Mouse (Mus musculus) thymus, adult 2 months (tissue): Measurements from ENCODE around the gene Phf19. TPM values are rescaled to one million over a fixed set of nuclear protein-coding genes. Genes with fewer than 3 reads are reported as not detected.
A peak's percentile ranks its signal among the peaks of the same experiment; 100 is the strongest.

Experiments
- DNase-seq: peaks from one replicate; pipeline ENCODE4 v3.0.0; 2021
- H3K27ac ChIP-seq: fragments of 200-500 bp; 2 replicates; pipeline ENCODE4 v1.5.1; 2012; ENCODE audit warnings: low read length, control low read depth; ENCODE audit not compliant: control insufficient read depth, insufficient read depth
- H3K27me3 ChIP-seq: fragments of 200-500 bp; 2 replicates; pipeline ENCODE4 v1.6.1; 2012; ENCODE audit warnings: mild to moderate bottlenecking, low read length, moderate library complexity, mixed read lengths; ENCODE audit not compliant: control insufficient read depth, insufficient read depth
- H3K36me3 ChIP-seq: fragments of 200-500 bp; 2 replicates; pipeline ENCODE4 v1.6.1; 2012; ENCODE audit warnings: mild to moderate bottlenecking, low read length, moderate library complexity; ENCODE audit not compliant: control insufficient read depth, insufficient read depth
- H3K4me1 ChIP-seq: fragments of 200-500 bp; replicated peaks from 2 replicates; pipeline ENCODE4 v1.6.1; 2012; ENCODE audit warnings: low read length; ENCODE audit not compliant: control insufficient read depth, insufficient read depth
- H3K4me3 ChIP-seq: fragments of 200-500 bp; 2 replicates; pipeline ENCODE4 v1.5.1; 2012; ENCODE audit warnings: mild to moderate bottlenecking, low read length, control low read depth, moderate library complexity; ENCODE audit not compliant: control insufficient read depth, insufficient read depth
- CTCF ChIP-seq: fragments of 200-500 bp; IDR thresholded peaks from 2 replicates; pipeline ENCODE4 v1.5.1; 2012; ENCODE audit warnings: mild to moderate bottlenecking, control low read depth, low read length, moderate library complexity, borderline replicate concordance; ENCODE audit not compliant: control insufficient read depth, poor library complexity, insufficient read depth; ENCODE audit errors: extremely low read depth
- POLR2A ChIP-seq: fragments of 200-500 bp; IDR thresholded peaks from 2 replicates; pipeline ENCODE4 v1.6.1; 2012; ENCODE audit warnings: mild to moderate bottlenecking, low read length, control low read depth, moderate library complexity; ENCODE audit not compliant: control insufficient read depth, poor library complexity, insufficient read depth; ENCODE audit errors: extremely low read depth
- WGBS: fragments of 180-500 bp; shearing (Covaris S2); methylation state at CpG from one replicate; pipeline ENCODE4 v1.1.7; 2018; 5-methylcytosine and 5-hydroxymethylcytosine counted together
- polyA plus RNA-seq: library from polyadenylated mRNA; depleted of rRNA; stranded (reverse); fragments of >200 nt; gene quantifications from 2 replicates; pipeline ENCODE4 v1.2.3, GENCODE M21; 2012; rRNA removed

The Phf19 gene
- 18.8 and 24.1 TPM in 2 replicates for polyA plus RNA-seq

DNA sequence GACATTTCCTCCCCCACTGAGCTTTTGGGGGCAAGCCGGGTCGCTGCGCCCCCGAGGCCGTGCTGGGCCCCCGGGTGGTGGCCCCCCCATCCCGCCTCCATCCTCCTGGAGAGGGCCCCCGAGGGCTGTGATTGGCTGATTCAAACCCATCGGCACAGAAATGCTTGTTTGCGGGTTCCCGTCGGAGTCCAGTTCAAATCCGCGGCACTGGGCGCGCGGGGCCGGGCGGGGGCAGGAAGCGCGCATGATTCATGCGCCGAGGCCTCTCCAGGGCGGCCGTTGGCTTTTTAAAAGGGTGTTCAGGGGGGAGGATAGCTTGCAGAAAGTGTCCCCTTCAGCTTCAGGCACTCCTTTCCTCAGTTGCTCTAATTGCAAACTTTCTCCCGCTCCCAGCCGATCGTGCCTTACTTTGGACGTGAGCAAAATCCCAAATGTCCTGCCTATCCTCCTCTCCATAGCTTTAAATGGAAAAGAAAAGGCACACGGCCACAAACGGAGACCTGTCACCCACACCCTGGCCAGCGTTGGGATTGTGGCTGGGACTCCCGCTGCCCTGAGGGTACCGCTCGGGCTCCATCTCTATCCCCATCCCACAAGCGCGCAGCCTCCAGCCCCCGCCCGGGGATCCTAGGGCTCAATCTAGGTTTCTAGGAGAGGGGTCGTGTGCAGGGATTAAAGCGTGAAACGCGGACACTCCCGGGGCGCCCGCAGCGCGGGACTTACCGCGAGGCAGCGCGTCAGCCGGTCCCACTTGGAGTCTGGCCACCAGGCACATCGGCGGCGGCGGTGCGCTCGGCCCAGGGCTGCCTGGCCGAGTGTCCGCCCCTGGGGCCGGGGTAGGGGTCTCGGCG, at the start of gene Phf19:
Gene Phf19, minus strand, starts transcription at position 809 of the 851 bp plus-strand sequence.
- Histone ChIP-seq H3K4me3 (peak within 1 kb of the TSS; percentile 60), H3K27ac (peak within 1 kb of the TSS; percentile 71), H3K36me3 (no peaks in the 10 kb centered on the region), H3K4me1 (peaks cover 25% of the 10 kb centered on the region), H3K27me3 (no peaks in the 10 kb centered on the region)
- TF ChIP-seq POLR2A (peak; percentile 41; the same call in 1 of the 2 replicates), CTCF (peak; percentile 53; the same call in 1 of the 2 replicates)
- peak; percentile 78 for DNase-seq
- 1% methylated on average over 61 of the region's 64 CpGs for WGBS

DNA sequence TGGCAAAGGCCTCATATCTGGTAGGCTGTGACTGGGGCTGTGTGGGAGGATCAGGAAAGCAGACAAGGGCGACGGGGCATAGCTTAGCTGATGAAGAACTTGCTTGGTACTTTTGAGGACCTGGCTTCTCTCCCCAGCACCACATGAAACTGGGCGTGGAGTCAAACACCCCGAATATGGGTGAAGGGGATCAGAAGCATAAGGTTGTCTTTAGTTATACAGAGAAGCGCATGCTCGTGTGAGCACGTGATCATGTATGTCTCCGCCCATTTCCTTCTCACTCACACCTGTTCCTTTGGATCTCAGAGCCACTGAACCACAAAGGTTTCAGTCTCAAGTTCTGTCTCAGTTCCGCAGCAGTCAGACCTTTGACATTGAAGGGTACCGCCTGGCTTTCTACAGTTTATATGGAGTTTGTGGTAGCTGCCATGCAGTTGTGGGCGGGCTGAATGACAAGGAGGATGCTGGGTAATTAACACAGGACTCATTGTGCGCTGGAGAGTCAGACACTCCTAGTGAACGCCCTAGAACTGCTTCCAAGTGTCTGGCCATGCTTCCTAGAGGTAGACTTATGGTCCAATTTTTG, 49.6 kb upstream of the Phf19 start:
- Histone ChIP-seq H3K27me3 (no peaks in the 10 kb centered on the region), H3K4me1 (peaks cover 70% of the 10 kb centered on the region), H3K4me3 (peak overlapping the region; percentile 10; the same call in 1 of the 2 replicates), H3K36me3 (no peaks in the 10 kb centered on the region), H3K27ac (peak overlapping the region; percentile 96)
- 2% methylated on average over 13 of the region's 13 CpGs for WGBS
- peak; percentile 92 for DNase-seq
- TF ChIP-seq CTCF (no peak), POLR2A (peak; percentile 68; the same call in 1 of the 2 replicates)

DNA sequence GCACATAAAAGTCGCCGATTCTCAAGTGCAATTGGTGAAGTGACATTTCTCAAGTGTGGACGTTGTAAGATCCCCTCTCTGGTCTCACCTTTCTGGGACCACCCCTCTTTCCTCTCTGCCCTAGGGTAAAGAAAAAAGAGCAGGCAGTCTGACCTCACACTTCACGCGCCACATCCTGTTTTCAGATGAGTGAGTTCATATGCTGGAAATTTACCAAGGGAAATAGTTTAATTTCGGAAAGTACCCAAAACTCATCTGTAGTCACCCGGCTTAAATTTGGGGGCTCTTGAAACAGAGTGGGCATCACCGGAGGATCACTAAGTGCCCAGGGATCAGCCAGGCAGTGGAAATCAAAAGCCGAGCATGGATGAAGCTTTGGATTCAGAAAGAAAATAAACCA, 49.1 kb upstream of the Phf19 start:
- H3K27ac ChIP-seq, result peak overlapping the region; percentile 96
- no peak for TF ChIP-seq POLR2A
- no peak for TF ChIP-seq CTCF
- no peak overlapping the region for H3K4me3 ChIP-seq
- H3K4me1 ChIP-seq, result peaks cover 75% of the 10 kb centered on the region
- H3K27me3 ChIP-seq, result no peaks in the 10 kb centered on the region
- peak; percentile 71 for DNase-seq
- 14% methylated on average over 9 of the region's 9 CpGs for WGBS
- H3K36me3 ChIP-seq, result no peaks in the 10 kb centered on the region

DNA sequence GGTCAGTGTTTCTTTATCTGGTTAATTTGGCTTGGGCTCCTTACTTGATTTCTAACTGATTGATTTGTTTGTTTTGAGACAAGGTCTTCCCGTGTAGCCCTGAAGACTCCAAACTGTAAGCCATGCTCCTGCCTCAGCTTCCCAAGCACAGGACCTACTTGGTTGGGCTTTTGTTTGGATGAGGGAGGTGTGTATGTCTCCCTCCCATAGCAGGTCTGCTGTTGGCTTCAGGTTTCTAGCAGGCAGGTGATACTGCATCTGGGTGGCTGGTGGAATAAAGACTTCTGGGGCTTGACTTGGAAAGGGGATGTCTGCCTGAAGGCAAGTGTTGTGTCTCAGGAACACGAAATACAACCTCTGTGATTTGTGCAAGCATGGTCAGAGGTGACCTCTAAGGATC, 48.4 kb upstream of the Phf19 start:
- Histone ChIP-seq H3K4me1 (peaks cover 79% of the 10 kb centered on the region), H3K4me3 (no peak overlapping the region), H3K27ac (peak overlapping the region; percentile 96), H3K36me3 (no peaks in the 10 kb centered on the region), H3K27me3 (no peaks in the 10 kb centered on the region)
- WGBS, result 76% methylated on average over 2 of the region's 2 CpGs
- TF ChIP-seq CTCF (no peak), POLR2A (no peak)
- no peak for DNase-seq

DNA sequence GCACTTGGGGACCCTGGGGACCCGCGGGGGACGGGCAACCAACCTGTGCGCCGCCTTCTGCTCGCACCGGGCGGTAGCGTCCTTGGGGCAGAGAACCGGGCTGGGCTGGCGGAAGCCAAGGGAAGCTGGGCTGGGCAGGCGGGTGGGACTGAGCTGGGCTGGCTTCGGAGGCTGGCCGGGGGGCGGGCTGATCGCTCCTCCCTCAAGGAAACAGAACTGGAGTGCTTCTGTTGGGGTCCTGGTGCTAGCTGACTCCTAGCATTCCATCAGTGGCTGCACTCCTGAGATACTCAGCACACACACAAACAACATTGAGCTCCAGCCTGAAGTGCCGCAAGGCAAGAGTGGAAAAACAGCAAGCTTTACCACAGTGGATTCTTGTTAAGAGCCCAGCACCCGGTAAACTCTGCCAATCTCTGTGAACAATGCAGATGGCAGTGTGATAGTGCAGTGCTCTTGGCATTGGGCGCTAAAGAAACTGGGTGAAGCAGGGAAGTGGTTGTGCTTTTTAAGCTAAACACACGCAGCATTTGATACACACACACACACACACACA, 47.7 kb upstream of the Phf19 start, which contains the start of gene Traf1:
Gene Traf1, minus strand, starts transcription at position 292 of the 556 bp plus-strand sequence.
- H3K4me1 ChIP-seq, result peaks cover 82% of the 10 kb centered on the region
- TF ChIP-seq POLR2A, result 0 out of 2 replicates have a peak, but pooled peaks have one; percentile 33
- TF ChIP-seq CTCF, result 0 out of 2 replicates have a peak, but pooled peaks have one; percentile 23

DNA sequence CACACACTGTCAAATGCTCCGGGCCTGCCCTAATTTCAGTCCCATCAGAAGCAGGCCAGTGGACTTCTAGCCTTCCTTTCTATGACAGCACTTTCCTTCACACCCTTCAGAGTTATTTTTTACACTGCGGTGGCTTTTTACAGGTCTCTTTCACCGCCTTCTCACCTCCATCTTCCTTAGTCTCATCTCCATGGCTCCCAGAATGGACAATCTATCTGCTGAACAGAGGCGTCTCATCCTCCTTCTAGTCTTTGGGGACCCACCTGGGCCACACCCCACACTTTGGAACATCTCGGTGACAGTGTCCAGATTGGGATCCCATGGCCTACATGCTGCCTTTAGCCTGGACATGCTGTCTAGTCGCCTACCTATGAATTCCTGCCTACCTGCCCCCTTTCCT, 47.1 kb upstream of the Phf19 start:
- H3K27ac ChIP-seq, result peak overlapping the region; percentile 96
- 76% methylated on average over 6 of the region's 6 CpGs for WGBS
- peak overlapping the region; percentile 46 for H3K4me3 ChIP-seq
- DNase-seq, result no peak
- no peaks in the 10 kb centered on the region for H3K36me3 ChIP-seq
- H3K4me1 ChIP-seq, result peaks cover 80% of the 10 kb centered on the region
- TF ChIP-seq CTCF, result no peak
- TF ChIP-seq POLR2A, result no peak
- no peaks in the 10 kb centered on the region for H3K27me3 ChIP-seq

More for the DNA sequence above, 47.7 kb upstream of the Phf19 start, which contains the start of gene Traf1:
- no peaks in the 10 kb centered on the region for H3K36me3 ChIP-seq
- peak within 1 kb of the TSS; percentile 96 for H3K27ac ChIP-seq
- peak within 1 kb of the TSS; percentile 46 for H3K4me3 ChIP-seq
- no peaks in the 10 kb centered on the region for H3K27me3 ChIP-seq
- WGBS, result 9% methylated on average over 19 of the region's 20 CpGs
- DNase-seq, result peak; percentile 60
